Mouse (Mus musculus): ENCODE measurements around the gene Tgfbi. TPM values are rescaled to one million over a fixed set of nuclear protein-coding genes. Genes with fewer than 3 reads are reported as not detected.

Gene Tgfbi
- 106 TPM for polyA plus RNA-seq (2015; fragmentation: Illumina TruSeq; extraction: RNeasy Lipid Tissue Mini Kit (QIAGEN cat#74804); ENCODE audit: insufficient read depth, low replicate concordance)

DNA sequence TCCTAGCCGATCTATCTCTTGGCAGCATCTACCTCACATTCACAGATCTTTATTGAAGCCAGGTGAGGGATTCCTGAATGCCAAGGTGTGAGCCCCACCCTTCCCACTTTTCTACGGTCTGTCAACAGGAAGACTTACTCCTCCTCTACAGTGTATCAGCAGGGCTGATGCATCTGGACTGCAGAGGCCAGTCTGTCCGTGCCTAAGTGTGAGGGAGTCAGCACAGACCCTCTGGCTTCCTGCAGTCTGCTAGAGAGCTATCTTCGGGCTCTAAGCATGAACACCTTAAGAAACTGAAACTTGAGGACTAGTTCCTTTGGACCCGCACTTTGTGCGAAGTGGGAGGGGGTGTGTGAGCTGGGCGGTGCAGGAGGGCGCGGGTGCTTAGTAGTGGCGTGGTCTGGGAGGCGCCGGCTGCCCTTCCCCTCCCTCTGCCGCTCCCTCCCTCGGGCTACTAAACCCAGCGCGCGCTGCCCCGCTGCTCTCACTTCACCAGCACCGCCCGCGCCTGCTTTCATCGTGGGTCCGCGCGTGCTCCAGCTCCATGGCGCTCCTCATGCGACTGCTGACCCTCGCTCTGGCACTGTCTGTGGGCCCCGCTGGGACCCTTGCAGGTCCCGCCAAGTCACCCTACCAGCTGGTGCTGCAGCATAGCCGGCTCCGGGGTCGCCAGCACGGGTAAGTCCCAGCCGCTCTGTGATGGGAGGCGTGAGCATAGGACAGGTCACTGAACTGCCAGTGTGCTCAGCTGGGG lies at the start of gene Tgfbi:
TSS of gene Tgfbi (plus strand) at position 421 of the 754 bp plus-strand sequence.

Other genes starting within 250 kb of the Tgfbi start
- not detected for gene Gm3045, start 182.9 kb upstream of the Tgfbi start, polyA plus RNA-seq (2015; fragmentation: Illumina TruSeq; extraction: RNeasy Lipid Tissue Mini Kit (QIAGEN cat#74804); ENCODE audit: insufficient read depth, low replicate concordance)
- gene Slc25a48, start 171.2 kb upstream of the Tgfbi start, polyA plus RNA-seq (2015; fragmentation: Illumina TruSeq; extraction: RNeasy Lipid Tissue Mini Kit (QIAGEN cat#74804); ENCODE audit: insufficient read depth, low replicate concordance): not detected
- not detected for gene Il9, start 127.3 kb upstream of the Tgfbi start, polyA plus RNA-seq (2015; fragmentation: Illumina TruSeq; extraction: RNeasy Lipid Tissue Mini Kit (QIAGEN cat#74804); ENCODE audit: insufficient read depth, low replicate concordance)
- gene Fbxl21, start 87.1 kb upstream of the Tgfbi start, polyA plus RNA-seq (2015; fragmentation: Illumina TruSeq; extraction: RNeasy Lipid Tissue Mini Kit (QIAGEN cat#74804); ENCODE audit: insufficient read depth, low replicate concordance): 1.5 TPM
- gene Lect2, start 61.0 kb upstream of the Tgfbi start, polyA plus RNA-seq (2015; fragmentation: Illumina TruSeq; extraction: RNeasy Lipid Tissue Mini Kit (QIAGEN cat#74804); ENCODE audit: insufficient read depth, low replicate concordance): not detected
- gene Smad5, start 93.5 kb downstream of the Tgfbi start, polyA plus RNA-seq (2015; fragmentation: Illumina TruSeq; extraction: RNeasy Lipid Tissue Mini Kit (QIAGEN cat#74804); ENCODE audit: insufficient read depth, low replicate concordance): 40.6 TPM
- not detected for gene Gm45623, start 144.3 kb downstream of the Tgfbi start, polyA plus RNA-seq (2015; fragmentation: Illumina TruSeq; extraction: RNeasy Lipid Tissue Mini Kit (QIAGEN cat#74804); ENCODE audit: insufficient read depth, low replicate concordance)

Data from spleen, adult 10 weeks (tissue).